Mouse (Mus musculus) right cerebral cortex, adult 2 months (tissue): ENCODE results near the gene Parp4.
A peak's percentile ranks its signal among the peaks of the same experiment; 100 is the strongest.

Experiments used
- DNase-seq, 2 experiments: peaks; one replicate each; pipeline ENCODE4 v3.0.0; 2021 to 2022; ENCODE audit warnings: low spot score in 2 of 2

Gene Parp4

GRCm38 (mm10) chr14:56613212-56613611, 37.8 kb downstream of the Parp4 start:
- DNase-seq: no peak

- no peak for DNase-seq
These were observed 42.1 kb downstream of the Parp4 start for GRCm38 (mm10) chr14:56617470-56617869.

DNA sequence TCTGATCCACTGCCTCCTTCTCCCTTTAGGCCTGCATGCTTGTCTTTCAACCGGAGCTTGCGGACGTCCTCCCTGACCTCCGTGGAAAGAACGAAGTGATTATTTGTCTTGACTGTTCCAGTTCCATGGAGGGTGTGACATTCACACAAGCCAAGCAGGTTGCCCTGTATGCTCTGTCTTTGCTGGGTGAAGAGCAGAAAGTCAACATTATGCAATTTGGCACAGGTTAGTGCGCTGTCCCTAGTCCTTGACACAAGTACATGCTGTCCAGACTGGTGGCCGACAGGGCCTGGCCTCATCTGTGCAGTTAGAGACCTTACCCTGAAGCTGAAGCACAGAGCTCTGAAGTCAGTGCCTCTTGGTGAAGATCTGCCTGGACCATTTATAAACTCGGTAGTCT, 45.0 kb downstream of the Parp4 start:
- no peak for DNase-seq

DNA sequence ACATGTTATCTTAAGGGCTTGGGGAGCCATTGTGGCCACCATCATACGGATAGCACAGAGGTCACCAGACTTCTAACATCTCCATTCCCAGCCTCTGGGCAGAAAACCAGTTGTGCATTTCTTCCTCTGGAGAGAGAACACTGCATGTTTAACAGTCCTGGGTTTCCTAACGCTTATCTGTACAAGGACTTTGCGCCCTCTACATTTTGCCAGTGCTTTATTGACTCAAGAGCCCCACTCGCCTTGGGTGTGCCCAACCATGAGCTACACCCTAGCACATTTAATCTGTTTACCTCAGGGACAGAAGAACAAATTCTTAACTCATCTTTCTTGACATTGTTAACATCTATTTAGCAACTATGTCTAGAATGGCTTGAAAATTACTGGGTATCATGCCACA, 50.8 kb downstream of the Parp4 start:
- DNase-seq: no peak

- DNase-seq: peak; percentile 8 to 24
These were observed 52.9 kb downstream of the Parp4 start for GRCm38 (mm10) chr14:56628336-56628735.

GRCm38 (mm10) chr14:56631109-56631508, 55.7 kb downstream of the Parp4 start:
- no peak for DNase-seq

DNA sequence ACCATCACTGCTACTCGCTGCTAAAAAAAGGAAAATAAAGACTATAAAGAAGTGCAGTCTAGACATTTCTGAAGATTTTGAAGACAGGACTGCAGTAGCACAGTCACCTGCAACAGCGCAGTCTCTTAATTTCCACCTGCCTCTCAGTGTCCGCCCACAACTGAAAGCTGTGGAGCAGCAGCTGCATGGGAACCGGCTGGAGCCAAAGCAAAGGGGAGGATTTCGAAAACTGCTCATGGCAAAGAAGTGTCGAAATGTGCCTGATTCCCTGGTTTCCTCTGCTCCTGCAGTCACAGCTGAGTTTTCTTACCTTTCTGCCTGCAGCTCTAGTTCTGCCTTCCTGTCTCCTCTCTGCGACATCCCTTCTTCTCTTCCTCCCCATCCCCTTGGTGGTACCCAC, 71.8 kb downstream of the Parp4 start:
- peak in 1 of 2 experiments; percentile 26 for DNase-seq

DNA sequence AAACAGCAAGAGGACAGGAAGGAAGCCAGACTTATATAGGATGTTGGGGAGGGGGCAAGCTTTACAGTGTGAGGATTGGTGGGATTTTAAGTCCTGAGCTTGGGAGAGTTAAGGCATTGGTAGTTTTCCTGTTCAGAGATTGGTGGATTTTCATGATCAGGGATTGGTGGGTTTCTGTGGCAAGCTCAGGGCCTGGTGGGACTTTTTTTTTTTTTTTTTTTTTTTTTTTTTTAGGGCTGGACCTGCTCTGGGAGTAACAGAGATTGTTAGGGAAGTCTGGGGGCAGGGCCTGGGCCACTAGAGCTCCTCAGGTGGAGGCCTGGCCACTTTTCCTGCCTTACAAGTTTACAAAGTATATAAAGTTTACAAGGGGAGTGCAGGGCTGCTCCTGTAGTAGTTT, 74.0 kb downstream of the Parp4 start:
- DNase-seq: no peak

DNA sequence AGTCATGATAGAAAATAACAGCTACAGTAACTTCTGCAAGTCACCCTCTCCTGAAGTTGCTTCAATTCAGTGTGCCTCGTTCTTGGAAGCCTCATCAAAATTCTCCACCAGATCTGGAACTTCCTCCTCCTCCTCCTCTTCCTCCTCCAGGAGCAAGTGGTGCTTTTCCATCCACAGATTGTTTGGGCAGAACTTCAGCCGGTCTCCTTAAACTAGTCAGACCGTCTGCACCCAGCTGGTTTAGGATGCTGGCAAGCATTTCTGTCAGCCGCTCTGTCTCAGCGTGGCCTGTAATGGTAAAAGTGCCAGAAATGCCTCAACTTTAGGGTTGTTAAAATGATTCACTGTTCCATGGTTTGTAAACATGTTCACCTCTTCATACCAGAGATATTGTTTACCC, 90.2 kb downstream of the Parp4 start:
- DNase-seq: peak in 1 of 2 experiments; percentile 8

- DNase-seq: no peak
These were observed 91.5 kb downstream of the Parp4 start for GRCm38 (mm10) chr14:56666909-56667308.

- peak; percentile 100 for DNase-seq
These were observed 92.8 kb downstream of the Parp4 start, which contains the start of gene Mphosph8 for GRCm38 (mm10) chr14:56667969-56668802. Gene Mphosph8, plus strand, starts transcription at chr14:56668248.

GRCm38 (mm10) chr14:56669046-56669620, 93.7 kb downstream of the Parp4 start:
- DNase-seq: no peak

DNA sequence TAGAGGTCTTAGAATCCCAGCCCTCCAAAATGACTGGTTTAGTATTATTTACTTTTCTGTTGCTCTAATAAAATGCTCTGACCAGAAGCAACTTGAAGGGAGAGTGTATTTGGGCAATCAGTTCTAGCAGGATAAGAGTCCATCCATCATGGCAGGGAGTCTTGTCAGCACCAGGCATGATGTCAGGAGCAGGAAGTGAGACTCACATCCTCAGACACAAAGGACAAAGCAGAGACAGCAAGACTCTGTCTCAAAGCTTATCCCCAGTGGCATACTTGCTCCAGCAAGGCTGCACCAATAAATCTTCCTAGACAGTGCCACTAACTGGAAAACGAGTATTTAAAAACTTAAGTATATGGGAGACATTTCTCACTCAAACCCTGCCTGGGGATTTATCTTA, 110.0 kb downstream of the Parp4 start:
- DNase-seq: no peak

DNA sequence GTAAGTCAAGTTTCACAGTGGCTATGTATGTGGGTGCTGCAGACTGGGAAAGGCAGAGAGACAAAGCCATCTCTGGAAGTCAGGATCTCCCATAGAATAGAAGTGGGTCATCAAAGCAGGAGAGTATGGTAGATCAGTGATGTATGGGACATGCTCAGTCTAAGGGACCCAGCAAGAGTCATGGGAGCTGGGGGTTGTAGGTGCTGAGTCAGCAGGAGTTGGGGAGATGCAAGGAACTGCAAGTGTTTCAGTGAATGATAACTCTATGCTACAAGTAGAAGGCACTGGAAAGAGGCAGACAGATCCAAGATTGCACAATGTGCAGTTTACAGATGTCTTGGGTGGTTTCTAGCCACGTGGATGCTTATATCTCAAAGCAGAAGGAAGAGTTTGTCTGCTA, 113.7 kb downstream of the Parp4 start:
- no peak for DNase-seq

GRCm38 (mm10) chr14:56689766-56690165, 114.3 kb downstream of the Parp4 start:
- DNase-seq: no peak

DNA sequence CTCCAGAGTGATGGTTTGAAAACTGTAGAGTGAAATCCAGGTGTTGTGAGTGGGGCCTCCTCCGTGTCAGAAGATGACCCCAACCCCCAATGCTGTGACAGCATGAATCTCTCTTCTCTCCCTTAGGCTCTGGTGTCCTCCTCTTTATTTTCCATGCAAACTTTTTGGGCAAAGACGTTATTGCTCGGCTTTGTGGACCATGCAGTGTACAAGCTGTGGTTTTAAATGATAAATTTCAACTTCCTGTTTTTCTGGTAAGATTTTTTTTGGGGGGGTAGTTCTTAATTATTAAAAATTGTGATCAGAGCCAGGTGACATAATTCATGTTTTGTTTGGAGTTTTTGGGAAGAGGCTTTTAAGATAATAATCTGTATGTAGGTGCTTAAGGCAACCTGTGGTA, 120.1 kb downstream of the Parp4 start:
- DNase-seq: no peak

DNA sequence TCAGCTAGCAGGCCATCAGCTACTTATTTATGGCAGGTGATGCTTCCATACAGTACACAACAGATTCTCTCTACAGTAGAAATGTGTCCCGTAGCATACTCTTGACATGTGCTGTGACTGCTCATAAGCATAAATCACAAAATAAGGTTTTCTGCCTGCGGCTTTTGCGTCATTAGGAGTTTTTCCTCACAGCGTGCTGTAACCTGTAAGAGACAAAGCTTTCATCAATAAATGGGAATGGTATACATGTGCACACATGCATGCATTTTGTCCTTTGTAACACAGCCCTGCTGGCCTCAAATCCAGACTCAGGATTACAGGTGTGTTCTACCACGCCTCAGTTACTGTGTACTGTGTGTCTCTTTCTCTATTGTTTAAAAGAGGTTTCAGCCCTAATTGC, 122.4 kb downstream of the Parp4 start:
- DNase-seq: no peak

DNA sequence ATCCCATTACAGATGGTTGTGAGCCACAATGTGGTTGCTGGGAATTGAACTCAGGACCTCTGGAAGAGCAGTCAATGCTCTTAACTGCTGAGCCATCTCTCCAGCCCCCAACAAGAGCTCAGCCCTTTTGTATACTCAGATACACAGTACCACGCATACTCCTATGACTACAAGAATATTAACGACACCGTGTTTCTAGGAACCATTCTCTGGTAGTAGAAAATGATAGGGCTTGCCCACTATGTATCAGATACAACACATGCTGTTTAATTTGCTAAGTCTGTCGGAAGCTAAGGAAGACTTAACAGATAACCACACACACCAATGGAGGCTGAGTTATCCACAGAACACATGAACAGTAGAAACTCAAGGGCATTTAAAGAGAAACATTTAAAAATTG, 127.2 kb downstream of the Parp4 start:
- DNase-seq: no peak

- no peak for DNase-seq
These were observed 130.3 kb downstream of the Parp4 start for GRCm38 (mm10) chr14:56705687-56706086.
